Mouse (Mus musculus) thymus, adult 2 months (tissue): Measurements from ENCODE around the gene Nrgn. TPM values are rescaled to one million over a fixed set of nuclear protein-coding genes. Genes with fewer than 3 reads are reported as not detected.

ENCODE experiments used
- DNase-seq: peaks from one replicate; pipeline ENCODE4 v3.0.0; 2021
- H3K27ac ChIP-seq: fragments of 200-500 bp; 2 replicates; pipeline ENCODE4 v1.5.1; 2012; ENCODE audit warnings: low read length, control low read depth; ENCODE audit not compliant: control insufficient read depth, insufficient read depth
- H3K27me3 ChIP-seq: fragments of 200-500 bp; 2 replicates; pipeline ENCODE4 v1.6.1; 2012; ENCODE audit warnings: mild to moderate bottlenecking, low read length, moderate library complexity, mixed read lengths; ENCODE audit not compliant: control insufficient read depth, insufficient read depth
- H3K36me3 ChIP-seq: fragments of 200-500 bp; 2 replicates; pipeline ENCODE4 v1.6.1; 2012; ENCODE audit warnings: mild to moderate bottlenecking, low read length, moderate library complexity; ENCODE audit not compliant: control insufficient read depth, insufficient read depth
- H3K4me1 ChIP-seq: fragments of 200-500 bp; replicated peaks from 2 replicates; pipeline ENCODE4 v1.6.1; 2012; ENCODE audit warnings: low read length; ENCODE audit not compliant: control insufficient read depth, insufficient read depth
- H3K4me3 ChIP-seq: fragments of 200-500 bp; 2 replicates; pipeline ENCODE4 v1.5.1; 2012; ENCODE audit warnings: mild to moderate bottlenecking, low read length, control low read depth, moderate library complexity; ENCODE audit not compliant: control insufficient read depth, insufficient read depth
- CTCF ChIP-seq: fragments of 200-500 bp; IDR thresholded peaks from 2 replicates; pipeline ENCODE4 v1.5.1; 2012; ENCODE audit warnings: mild to moderate bottlenecking, control low read depth, low read length, moderate library complexity, borderline replicate concordance; ENCODE audit not compliant: control insufficient read depth, poor library complexity, insufficient read depth; ENCODE audit errors: extremely low read depth
- POLR2A ChIP-seq: fragments of 200-500 bp; IDR thresholded peaks from 2 replicates; pipeline ENCODE4 v1.6.1; 2012; ENCODE audit warnings: mild to moderate bottlenecking, low read length, control low read depth, moderate library complexity; ENCODE audit not compliant: control insufficient read depth, poor library complexity, insufficient read depth; ENCODE audit errors: extremely low read depth
- WGBS: fragments of 180-500 bp; shearing (Covaris S2); methylation state at CpG from one replicate; pipeline ENCODE4 v1.1.7; 2018; 5-methylcytosine and 5-hydroxymethylcytosine counted together
- polyA plus RNA-seq: library from polyadenylated mRNA; depleted of rRNA; stranded (reverse); fragments of >200 nt; gene quantifications from 2 replicates; pipeline ENCODE4 v1.2.3, GENCODE M21; 2012

Nrgn gene
- polyA plus RNA-seq, 1 experiment, result 16.2 TPM

DNA sequence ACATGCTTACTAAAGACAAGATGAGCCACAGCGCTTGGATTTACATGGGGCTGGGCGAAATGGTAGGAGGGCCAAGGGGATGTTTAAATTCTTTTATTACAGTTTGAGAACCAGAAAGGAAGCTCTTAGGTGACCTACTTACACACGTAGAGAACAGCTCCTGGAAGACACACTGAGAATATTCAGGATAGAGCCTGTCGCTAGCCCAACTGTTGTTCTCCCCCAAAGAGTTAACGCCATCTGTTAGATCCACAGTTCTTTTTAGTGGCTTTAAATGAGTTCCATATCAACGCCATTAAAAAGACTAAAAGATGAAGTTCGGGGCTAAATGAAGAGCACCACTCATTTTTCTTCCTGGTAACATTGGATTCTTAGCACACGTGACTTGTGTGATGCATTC, 33.7 kb downstream of the Nrgn start:
- WGBS, result 90% methylated on average over 8 of the region's 8 CpGs
- no peak for DNase-seq
- peaks cover 22% of the 10 kb centered on the region; the same call in 1 of the 2 replicates for H3K36me3 ChIP-seq

DNA sequence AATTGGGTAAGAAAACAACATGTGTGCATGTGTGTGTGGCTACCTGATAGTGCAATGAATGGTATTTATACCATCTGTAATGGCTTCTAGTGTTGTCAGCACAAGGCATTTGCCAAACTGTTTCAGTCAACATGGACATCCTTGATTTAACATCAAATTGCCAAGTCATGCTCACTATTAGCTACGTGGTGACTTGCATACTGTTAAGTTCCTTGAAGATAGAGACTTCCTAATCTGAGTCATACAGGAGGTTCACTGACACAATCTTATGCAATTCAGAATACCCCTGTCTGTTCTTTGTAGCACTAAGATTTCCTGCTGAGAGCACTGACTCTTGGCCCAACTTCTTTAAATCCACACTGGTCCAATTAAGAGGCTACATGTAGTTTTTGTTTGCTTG, 35.2 kb downstream of the Nrgn start:
- H3K27me3 ChIP-seq, result no peaks in the 10 kb centered on the region
- no peak overlapping the region for H3K27ac ChIP-seq
- H3K4me3 ChIP-seq, result no peak overlapping the region
- TF ChIP-seq POLR2A (no peak), CTCF (no peak)
- no peak for DNase-seq
- H3K4me1 ChIP-seq, result no peaks in the 10 kb centered on the region
- 49% methylated on average over 1 of the region's 1 CpGs for WGBS
- peaks cover 16% of the 10 kb centered on the region; the same call in 1 of the 2 replicates for H3K36me3 ChIP-seq

More for the DNA sequence above, 33.7 kb downstream of the Nrgn start:
- no peak overlapping the region for H3K4me3 ChIP-seq
- H3K4me1 ChIP-seq, result no peaks in the 10 kb centered on the region
- no peak for TF ChIP-seq CTCF
- TF ChIP-seq POLR2A, result no peak
- H3K27me3 ChIP-seq, result no peaks in the 10 kb centered on the region
- H3K27ac ChIP-seq, result no peak overlapping the region

DNA sequence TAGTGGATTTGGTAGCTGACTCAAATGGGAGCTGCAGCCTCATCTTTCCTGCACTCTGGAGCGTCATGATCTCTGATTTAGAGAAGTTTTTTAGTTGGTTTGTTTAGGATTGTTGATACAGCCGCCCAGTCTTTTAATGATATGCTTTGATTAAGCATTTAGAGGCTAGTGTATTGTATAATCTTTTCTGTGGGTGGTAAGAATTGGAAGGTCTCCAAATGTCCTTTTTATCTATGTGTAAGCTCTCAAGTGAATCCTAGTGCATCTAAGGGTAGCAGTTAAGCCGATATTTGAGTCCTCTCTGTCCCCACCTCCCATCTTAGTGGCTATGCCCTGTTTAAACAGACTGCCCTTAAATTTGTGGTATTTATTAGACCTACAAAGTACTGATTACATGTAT, 38.2 kb downstream of the Nrgn start:
- TF ChIP-seq POLR2A (no peak), CTCF (no peak)
- no peaks in the 10 kb centered on the region for H3K4me1 ChIP-seq
- H3K27me3 ChIP-seq, result no peaks in the 10 kb centered on the region
- peaks cover 5% of the 10 kb centered on the region; the same call in 1 of the 2 replicates for H3K36me3 ChIP-seq
- H3K4me3 ChIP-seq, result no peak overlapping the region
- WGBS, result 91% methylated on average over 3 of the region's 3 CpGs
- no peak overlapping the region for H3K27ac ChIP-seq
- no peak for DNase-seq

DNA sequence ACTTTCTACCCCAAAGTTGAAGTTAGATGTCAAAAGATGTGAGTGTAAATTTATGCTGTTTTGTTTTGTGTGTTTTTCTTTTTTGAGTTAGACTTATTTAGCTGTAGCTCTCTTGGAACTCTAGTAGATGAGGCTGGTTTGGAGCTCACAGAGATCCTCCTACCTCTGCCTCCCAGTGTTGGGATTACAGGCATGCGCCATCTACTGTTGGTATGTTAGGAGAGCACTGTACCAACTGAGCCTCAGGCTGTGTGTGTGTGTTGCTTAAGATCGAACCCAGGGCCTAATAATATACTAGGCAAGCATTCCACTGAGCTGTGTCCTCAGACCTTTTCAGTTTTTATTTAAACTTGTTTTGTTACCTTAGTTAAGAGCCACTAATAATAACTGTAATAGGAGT, 40.6 kb downstream of the Nrgn start:
- Histone ChIP-seq H3K4me3 (no peak overlapping the region), H3K4me1 (no peaks in the 10 kb centered on the region), H3K27ac (no peak overlapping the region), H3K27me3 (no peaks in the 10 kb centered on the region), H3K36me3 (no peaks in the 10 kb centered on the region)
- WGBS, result 90% methylated on average over 2 of the region's 2 CpGs
- TF ChIP-seq POLR2A (no peak), CTCF (no peak)
- DNase-seq, result no peak

DNA sequence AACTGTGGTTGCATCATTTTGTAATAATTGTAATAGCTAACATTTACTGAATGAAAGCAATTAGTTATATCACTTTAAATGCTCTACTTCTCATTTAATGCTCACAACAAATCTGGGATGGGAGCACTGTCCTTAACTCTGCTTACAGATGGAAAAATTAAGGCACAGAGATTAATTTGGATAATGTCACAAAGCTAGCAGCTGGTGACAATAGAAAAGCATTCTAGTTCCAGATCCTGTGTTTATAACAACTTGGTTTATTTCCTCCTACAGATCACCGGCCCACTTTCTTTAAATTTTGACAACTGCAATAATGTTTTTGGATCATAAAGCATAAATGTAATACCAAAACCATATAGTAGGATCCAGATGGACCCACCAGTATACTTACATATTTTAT, 46.7 kb downstream of the Nrgn start:
- H3K36me3 ChIP-seq, result no peaks in the 10 kb centered on the region
- no peak overlapping the region for H3K4me3 ChIP-seq
- H3K27me3 ChIP-seq, result no peaks in the 10 kb centered on the region
- H3K27ac ChIP-seq, result no peak overlapping the region
- TF ChIP-seq POLR2A, result no peak
- no peak for TF ChIP-seq CTCF
- DNase-seq, result no peak
- WGBS, result 95% methylated on average over 1 of the region's 1 CpGs
- H3K4me1 ChIP-seq, result no peaks in the 10 kb centered on the region

DNA sequence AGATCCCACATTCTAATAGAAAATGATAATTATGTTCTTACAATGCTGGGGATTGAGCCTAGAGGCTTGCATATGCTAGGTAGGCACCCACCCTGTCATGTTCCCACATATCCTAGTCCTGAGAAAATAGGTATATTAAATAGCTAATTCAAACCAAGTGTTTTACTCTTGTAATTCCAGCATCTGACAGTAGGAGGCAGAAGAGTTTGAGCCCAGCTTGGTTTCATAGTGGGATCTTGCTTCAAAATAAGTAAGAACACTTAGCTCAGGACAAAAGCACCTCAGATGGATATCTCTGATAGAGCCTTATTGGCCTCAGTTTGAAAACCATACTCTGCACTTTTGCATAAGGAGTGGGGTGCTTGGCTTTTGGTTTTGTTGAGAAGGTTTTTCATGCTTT, 48.4 kb downstream of the Nrgn start:
- TF ChIP-seq CTCF (no peak), POLR2A (no peak)
- Histone ChIP-seq H3K27ac (no peak overlapping the region), H3K4me1 (no peaks in the 10 kb centered on the region), H3K36me3 (no peaks in the 10 kb centered on the region), H3K27me3 (no peaks in the 10 kb centered on the region), H3K4me3 (no peak overlapping the region)
- DNase-seq, result no peak

DNA sequence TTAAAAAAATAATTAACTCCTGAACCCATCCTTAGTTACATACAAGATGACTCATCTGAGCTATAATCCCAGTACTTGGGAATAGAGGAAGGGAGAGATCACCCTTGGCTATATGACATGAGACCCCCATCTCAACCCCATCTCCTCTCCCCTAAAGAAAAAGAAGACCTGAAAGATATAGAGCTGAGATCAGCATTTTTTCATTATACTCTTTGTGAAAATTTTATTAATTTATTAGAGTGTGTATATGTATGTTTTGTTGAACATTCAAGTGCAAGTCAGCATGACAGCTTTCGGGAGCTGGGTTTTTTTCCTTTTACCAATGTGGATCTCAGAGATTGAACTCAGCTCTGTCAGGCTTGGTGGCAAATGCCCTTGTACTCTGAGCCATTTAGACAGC, 51.5 kb downstream of the Nrgn start:
- Histone ChIP-seq H3K4me3 (no peak overlapping the region), H3K27ac (no peak overlapping the region), H3K36me3 (no peaks in the 10 kb centered on the region), H3K4me1 (no peaks in the 10 kb centered on the region), H3K27me3 (no peaks in the 10 kb centered on the region)
- DNase-seq, result no peak
- no peak for TF ChIP-seq CTCF
- TF ChIP-seq POLR2A, result no peak
- 100% methylated on average over 1 of the region's 1 CpGs for WGBS

DNA sequence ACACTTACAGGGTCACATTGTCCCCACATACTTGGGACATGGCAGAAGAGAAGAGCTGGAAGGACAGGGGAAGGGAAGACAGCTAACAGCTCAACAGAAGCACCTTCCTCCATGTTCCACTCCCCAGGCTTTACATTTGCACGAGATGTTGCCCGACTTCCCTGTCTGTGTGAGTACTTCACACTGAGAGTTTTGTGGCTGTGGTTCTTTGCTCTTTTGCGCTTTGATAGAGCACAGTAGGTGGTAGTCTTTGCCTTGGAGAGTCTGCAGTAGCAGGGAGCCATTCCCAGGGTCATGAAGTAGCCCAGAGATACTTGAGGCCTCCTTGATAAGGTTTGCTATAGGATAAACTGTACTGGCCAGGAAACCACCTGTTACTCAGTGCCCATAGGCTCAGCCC, 52.5 kb downstream of the Nrgn start:
- Histone ChIP-seq H3K27ac (no peak overlapping the region), H3K4me1 (no peaks in the 10 kb centered on the region), H3K4me3 (no peak overlapping the region), H3K27me3 (no peaks in the 10 kb centered on the region), H3K36me3 (no peaks in the 10 kb centered on the region)
- TF ChIP-seq POLR2A, result no peak
- TF ChIP-seq CTCF, result no peak
- DNase-seq, result no peak
- WGBS, result 89% methylated on average over 3 of the region's 3 CpGs
